ENCODE assay signal across 9 mouse cellular contexts in genomic region chr4:107923803-107924194, GRCm38 (mm10). TPM values are rescaled to one million over a fixed set of nuclear protein-coding genes. Genes with fewer than 3 reads are reported as not detected.
DNase-seq lines count a peak whose midpoint lies in the region; ATAC-seq and TF ChIP-seq lines count a peak whose summit lies in the region.
"Had no signal": no experiment of that assay in that cellular context is flagged by ENCODE, and none has a peak within 500 bp of the region (broad histone marks: within the 10 kb centered on the region; RNA-seq: fewer than 3 reads in every experiment).

No protein-coding gene starts in this region.

- no peak overlapping the region for H3K9ac ChIP-seq in heart, embryonic 11.5 days (ENCODE audit: low read depth, low read length)
- no peak overlapping the region; the same call in 1 of the 2 replicates for H3K9ac ChIP-seq in hindbrain, embryonic 11.5 days (ENCODE audit: low read depth, low read length)

- H3K4me3 ChIP-seq in heart, embryonic 11.5 days (ENCODE audit: low read depth, low read length) = peak overlapping the region; percentile 84
- H3K4me3 ChIP-seq in E14TG2a.4 (replicated peaks; ENCODE audit: low read length) = peak overlapping the region; percentile 94
- H3K4me3 ChIP-seq in hindbrain, embryonic 11.5 days (ENCODE audit: low read depth, low read length) = peak overlapping the region; percentile 75
- peak overlapping the region; percentile 79; the same call in 1 of the 2 replicates for H3K4me3 ChIP-seq in macrophage (ENCODE audit: inconsistent target)

- H3K36me3 ChIP-seq in heart, embryonic 11.5 days (ENCODE audit: control insufficient read depth, insufficient read depth, low read length) = no peaks in the 10 kb centered on the region
- H3K36me3 ChIP-seq in E14TG2a.4 (ENCODE audit: insufficient read depth, low read length) (no peaks in the 10 kb centered on the region), macrophage (ENCODE audit: inconsistent target) (no peaks in the 10 kb centered on the region)
- H3K36me3 ChIP-seq in hindbrain, embryonic 11.5 days (ENCODE audit: control insufficient read depth, insufficient read depth, low read length) = no peaks in the 10 kb centered on the region

- intact Hi-C loops in heart, postnatal 14 days (cut with DNase I) = loop anchor here (10.0 kb wide), 1 partner anchor 401 kb away; the partner anchor contains the start of gene Coa7

- no peak for TF ChIP-seq CTCF in E14TG2a.4 (conservative IDR thresholded peaks at IDR 0.05; ENCODE audit: low read length)

- DNase-seq in heart, postnatal 14 days = no peak
- DNase-seq in hindbrain, embryonic 11.5 days (ENCODE audit: low spot score) = no peak
- no peak for DNase-seq in right cerebral cortex, postnatal 4 days
- no peak for DNase-seq in spleen, postnatal 36 days (ENCODE audit: low spot score in 2 of 2)

- H3K4me2 ChIP-seq in heart, embryonic 11.5 days = peak overlapping the region; percentile 92
- H3K4me2 ChIP-seq in hindbrain, embryonic 11.5 days (replicated peaks; ENCODE audit: low read depth, low read length) = peak overlapping the region; percentile 80

- H3K9me3 ChIP-seq in heart, embryonic 11.5 days (replicated peaks; ENCODE audit: control insufficient read depth, low read length) = no peaks in the 10 kb centered on the region
- peaks cover 17% of the 10 kb centered on the region for H3K9me3 ChIP-seq in E14TG2a.4 (ENCODE audit: low read length)
- H3K9me3 ChIP-seq in hindbrain, embryonic 11.5 days (ENCODE audit: control insufficient read depth, low read length) = no peaks in the 10 kb centered on the region

- ATAC-seq in heart, embryonic 11.5 days (replicated peaks; ENCODE audit: insufficient number of reproducible peaks, low FRiP score, low TSS enrichment) = peak; percentile 15; the same call in 1 of the 2 replicates
- peak; percentile 67 for ATAC-seq in hindbrain, embryonic 11.5 days (ENCODE audit: low FRiP score)
- no peak for ATAC-seq in frontal cortex, adult (ENCODE audit: low TSS enrichment)

- H3K27me3 ChIP-seq in heart, embryonic 11.5 days (ENCODE audit: control insufficient read depth, insufficient read depth, low read length) = no peaks in the 10 kb centered on the region
- H3K27me3 ChIP-seq in E14TG2a.4 (ENCODE audit: insufficient read depth, low read length) = no peaks in the 10 kb centered on the region; the same call in 1 of the 2 replicates
- no peaks in the 10 kb centered on the region for H3K27me3 ChIP-seq in hindbrain, embryonic 11.5 days (ENCODE audit: control insufficient read depth, insufficient read depth, low read length)

- H3K27ac ChIP-seq in heart, embryonic 11.5 days (ENCODE audit: low read depth, low read length) = no peak overlapping the region
- H3K27ac ChIP-seq in hindbrain, embryonic 11.5 days (ENCODE audit: low read depth, low read length) = no peak overlapping the region
- no peak overlapping the region for H3K27ac ChIP-seq in macrophage

- WGBS in heart, embryonic 11.5 days (ENCODE audit: insufficient replicate concordance) = 44% methylated on average over 7 of the region's 7 CpGs
- 57% methylated on average over 7 of the region's 7 CpGs for WGBS in hindbrain, embryonic 11.5 days
- WGBS in macrophage (ENCODE audit: missing documents) = 13% methylated on average over 3 of the region's 7 CpGs

- H3K79me2 ChIP-seq in macrophage (ENCODE audit: inconsistent target) = peaks cover 6% of the 10 kb centered on the region; the same call in 1 of the 2 replicates

- H3K4me1 ChIP-seq in heart, embryonic 11.5 days (ENCODE audit: control insufficient read depth, insufficient read depth, low read length) = peaks cover 10% of the 10 kb centered on the region
- H3K4me1 ChIP-seq in E14TG2a.4 (replicated peaks; ENCODE audit: low read depth, low read length) = peaks cover 13% of the 10 kb centered on the region
- H3K4me1 ChIP-seq in hindbrain, embryonic 11.5 days (replicated peaks; ENCODE audit: control insufficient read depth, insufficient read depth, low read length) = peaks cover 2% of the 10 kb centered on the region; the same call in 1 of the 2 replicates

RNA-seq across cellular contexts. Expression of gene Cpt2, which starts 0.4 kb away (rescaled TPM):
- polyA plus RNA-seq in heart, embryonic 11.5 days (2014; fragmentation: Nextera tagmentation; extraction: Ambion mirVana) = 58.2 and 66.2 TPM in 2 replicates
- total RNA-seq in heart, postnatal 14 days (2021) = 100 to 1,000 TPM; 257 to 276 TPM
- polyA plus RNA-seq in hindbrain, embryonic 11.5 days (2014; fragmentation: Nextera tagmentation; extraction: Ambion mirVana) = 34.0 and 38.4 TPM in 2 replicates
- total RNA-seq in macrophage (2018; cell fraction: chromatin; rRNA removed) = 10 to 100 TPM in 1 of 26 experiments, 1 to 10 TPM in 25; 1.1 to 11.2 (median 3.9) TPM
- 10 to 100 TPM in 20 of 26 experiments, 1 to 10 TPM in 6; 7.3 to 17.4 (median 12.2) TPM for total RNA-seq in macrophage (2018; cell fraction: cytosol; rRNA removed)
- total RNA-seq in macrophage (2018; cell fraction: nucleus; rRNA removed) = 10 to 100 TPM in 5 of 26 experiments, 1 to 10 TPM in 21; 3.1 to 12.6 (median 6.4) TPM
- 12.6 to 16.7 TPM (median 14.2 TPM) in 3 replicates for polyA plus RNA-seq in macrophage (2018)

RNA-seq across cellular contexts. Expression of gene 0610037L13Rik, which starts 34.2 kb away (rescaled TPM):
- 104 and 106 TPM in 2 replicates for polyA plus RNA-seq in heart, embryonic 11.5 days (2014; fragmentation: Nextera tagmentation; extraction: Ambion mirVana)
- total RNA-seq in heart, postnatal 14 days (2021) = 10 to 100 TPM; 54.1 to 56.9 TPM
- 118 and 135 TPM in 2 replicates for polyA plus RNA-seq in hindbrain, embryonic 11.5 days (2014; fragmentation: Nextera tagmentation; extraction: Ambion mirVana)
- 100 to 1,000 TPM in 10 of 26 experiments, 10 to 100 TPM in 16; 71.7 to 130 (median 97.1) TPM for total RNA-seq in macrophage (2018; cell fraction: chromatin; rRNA removed)
- 10 to 100 TPM; 18.7 to 33.5 (median 26.2) TPM for total RNA-seq in macrophage (2018; cell fraction: cytosol; rRNA removed)
- total RNA-seq in macrophage (2018; cell fraction: nucleus; rRNA removed) = 10 to 100 TPM; 38.2 to 94.7 (median 62.3) TPM
- polyA plus RNA-seq in macrophage (2018) = 29.2 to 45.4 TPM (median 33.3 TPM) in 3 replicates

RNA-seq across cellular contexts. Expression of gene Magoh, which starts 44.2 kb away (rescaled TPM):
- 112 and 123 TPM in 2 replicates for polyA plus RNA-seq in heart, embryonic 11.5 days (2014; fragmentation: Nextera tagmentation; extraction: Ambion mirVana)
- 10 to 100 TPM; 46.4 to 52.0 TPM for total RNA-seq in heart, postnatal 14 days (2021)
- 224 and 249 TPM in 2 replicates for polyA plus RNA-seq in hindbrain, embryonic 11.5 days (2014; fragmentation: Nextera tagmentation; extraction: Ambion mirVana)
- total RNA-seq in macrophage (2018; cell fraction: chromatin; rRNA removed) = 10 to 100 TPM in 10 of 26 experiments, 1 to 10 TPM in 16; 3.3 to 28.3 (median 8.7) TPM
- total RNA-seq in macrophage (2018; cell fraction: cytosol; rRNA removed) = 10 to 100 TPM; 50.1 to 78.7 (median 61.5) TPM
- 10 to 100 TPM in 25 of 26 experiments, 1 to 10 TPM in 1; 7.2 to 35.5 (median 18.0) TPM for total RNA-seq in macrophage (2018; cell fraction: nucleus; rRNA removed)
- 65.8 to 103 TPM (median 66.1 TPM) in 3 replicates for polyA plus RNA-seq in macrophage (2018)

RNA-seq across cellular contexts. Expression of gene Slc1a7, which starts 44.3 kb away (rescaled TPM):
- not detected in 2 replicates for polyA plus RNA-seq in heart, embryonic 11.5 days (2014; fragmentation: Nextera tagmentation; extraction: Ambion mirVana)
- total RNA-seq in heart, postnatal 14 days (2021) = under 1 TPM; 0.07 to 0.14 TPM
- not detected in 2 replicates for polyA plus RNA-seq in hindbrain, embryonic 11.5 days (2014; fragmentation: Nextera tagmentation; extraction: Ambion mirVana)
- not detected for total RNA-seq in macrophage (2018; cell fraction: chromatin; rRNA removed)
- total RNA-seq in macrophage (2018; cell fraction: cytosol; rRNA removed) = not detected
- total RNA-seq in macrophage (2018; cell fraction: nucleus; rRNA removed) = not detected
- polyA plus RNA-seq in macrophage (2018) = not detected in 3 replicates
- polyA plus RNA-seq: C2C12 had no signal
